Mouse (Mus musculus): Measurements from ENCODE around the gene Gpa33.
A peak's percentile ranks its signal among the peaks of the same experiment; 100 is the strongest.

Gene Gpa33

DNA sequence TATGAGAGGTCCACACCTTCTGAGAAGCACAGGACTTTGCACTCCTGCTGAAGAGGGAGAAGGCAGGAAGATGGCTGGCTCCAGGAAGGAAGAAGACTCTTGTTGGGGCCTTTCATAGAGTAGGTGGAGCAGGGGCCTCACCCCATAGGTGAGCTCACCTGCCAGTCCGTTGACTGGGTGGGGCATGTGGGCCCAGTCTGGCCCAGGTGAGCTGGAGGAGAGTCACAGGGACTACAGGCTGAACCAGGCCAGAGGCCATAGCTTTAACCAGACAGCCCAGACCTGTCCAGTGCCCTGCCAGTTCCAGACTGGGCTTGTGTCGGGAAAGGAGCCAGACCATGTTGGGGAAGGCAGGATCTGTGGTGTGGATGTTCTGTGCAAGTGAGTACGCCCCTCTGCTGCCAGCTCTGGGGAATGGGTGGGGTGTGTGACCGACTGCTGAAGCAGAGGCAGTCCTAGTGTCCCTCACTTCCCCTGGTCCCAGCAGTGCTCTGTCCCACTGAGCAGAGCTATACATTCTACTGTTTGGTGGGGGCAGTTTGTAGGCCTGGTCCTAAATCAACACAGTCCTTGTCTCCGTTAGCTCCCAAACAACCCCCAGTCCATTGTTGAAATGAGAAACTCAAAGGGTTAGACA is at the start of gene Gpa33:
TSS of gene Gpa33 (plus strand) at position 15 of the 637 bp plus-strand sequence.
- DNase-seq (ENCODE audit: low read depth): peak; percentile 27

DNA sequence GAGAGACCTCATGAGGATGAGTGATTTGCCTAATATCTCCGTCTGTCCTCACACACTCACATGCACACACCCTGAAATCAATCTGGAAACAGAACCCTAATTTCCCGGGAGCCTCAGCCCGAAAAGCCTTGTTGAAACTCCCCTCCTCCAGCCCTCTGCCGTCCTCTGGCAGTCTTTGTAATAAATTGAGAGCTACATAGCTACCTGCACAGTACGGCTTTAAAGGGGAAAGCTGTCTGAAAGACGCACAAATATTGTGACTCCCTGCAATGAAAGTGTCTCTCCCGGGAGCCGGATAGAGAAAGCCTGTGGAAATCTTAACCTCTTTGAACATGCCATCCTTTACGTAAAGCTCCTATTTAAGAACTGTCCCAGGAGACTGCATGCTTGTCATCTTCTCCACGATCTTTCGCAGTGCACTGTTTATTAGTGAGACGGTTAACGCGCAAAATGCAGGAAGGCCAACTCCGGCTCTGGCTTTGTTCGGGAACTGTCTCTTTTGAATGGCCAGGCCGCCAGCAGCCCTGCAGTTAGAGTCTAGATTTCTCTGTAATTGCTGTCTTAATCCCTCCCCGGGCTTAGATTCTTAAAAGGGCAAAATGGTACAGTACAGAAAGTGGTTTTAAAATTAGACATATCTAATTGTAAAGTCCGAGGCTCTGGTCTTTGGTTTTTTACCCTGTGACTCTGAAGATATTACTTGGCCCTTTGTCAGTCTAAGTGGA is 41.4 kb upstream of the Gpa33 start:
- no peak for DNase-seq (ENCODE audit: low read depth)

DNA sequence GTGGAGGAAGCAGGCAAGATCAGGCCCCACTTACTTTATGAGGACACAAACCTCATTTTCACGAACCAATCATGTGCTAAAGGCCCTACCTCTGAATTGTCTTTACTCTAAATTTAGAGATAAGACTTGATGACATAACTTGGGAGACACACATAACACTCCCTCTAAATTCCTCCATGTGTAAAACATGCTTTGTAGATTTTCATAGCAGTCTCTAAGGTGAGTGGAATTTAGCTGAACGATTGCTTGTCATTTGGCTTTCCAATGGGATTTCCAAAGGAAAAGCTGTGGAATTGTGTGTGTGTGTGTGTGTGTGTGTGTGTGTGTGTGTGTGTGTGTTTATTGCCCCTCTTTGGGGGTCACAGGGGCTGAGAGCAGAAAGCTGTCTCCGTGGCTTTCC is 40.7 kb upstream of the Gpa33 start:
- DNase-seq (ENCODE audit: low read depth): no peak

DNA sequence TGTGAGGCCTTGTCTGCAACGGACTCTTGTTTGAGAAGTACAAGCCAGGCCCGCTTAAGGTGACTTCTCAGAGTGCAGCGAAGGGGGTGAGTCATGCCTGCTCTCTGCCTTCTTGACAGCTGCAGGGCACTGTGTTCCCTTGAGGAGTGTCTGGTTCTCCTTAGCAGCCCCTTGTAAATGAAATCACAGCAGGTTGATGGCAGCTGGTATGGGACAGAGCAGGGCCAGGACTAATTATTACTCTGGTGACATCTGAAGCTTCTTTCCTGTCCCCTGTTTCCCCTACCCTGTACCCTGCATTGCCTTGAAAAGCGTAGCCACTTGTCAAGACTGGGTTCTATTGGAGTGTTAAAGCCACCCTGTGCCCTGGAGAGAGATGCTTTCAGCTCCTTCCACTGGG is 40.3 kb upstream of the Gpa33 start:
- DNase-seq (ENCODE audit: low read depth): peak; percentile 40

DNA sequence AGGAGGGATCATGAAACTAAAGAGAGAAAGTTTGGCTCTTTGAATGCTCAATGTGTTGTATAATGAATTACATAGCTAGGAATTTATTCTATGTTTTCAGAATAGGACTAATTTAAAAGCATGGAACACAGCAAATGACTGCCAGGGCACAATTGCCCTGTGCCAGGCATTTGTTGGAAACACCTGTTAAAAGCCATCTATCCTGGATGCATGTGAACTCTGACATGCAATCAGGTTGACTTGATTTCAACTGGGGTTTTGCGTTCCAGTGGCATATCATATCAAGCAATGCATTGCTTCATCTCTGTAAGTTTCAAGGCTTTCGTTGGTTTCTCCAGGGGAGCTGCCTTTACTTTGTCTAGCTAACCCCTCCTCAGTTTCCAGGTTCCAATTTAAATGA is 39.7 kb upstream of the Gpa33 start:
- DNase-seq (ENCODE audit: low read depth): no peak

DNA sequence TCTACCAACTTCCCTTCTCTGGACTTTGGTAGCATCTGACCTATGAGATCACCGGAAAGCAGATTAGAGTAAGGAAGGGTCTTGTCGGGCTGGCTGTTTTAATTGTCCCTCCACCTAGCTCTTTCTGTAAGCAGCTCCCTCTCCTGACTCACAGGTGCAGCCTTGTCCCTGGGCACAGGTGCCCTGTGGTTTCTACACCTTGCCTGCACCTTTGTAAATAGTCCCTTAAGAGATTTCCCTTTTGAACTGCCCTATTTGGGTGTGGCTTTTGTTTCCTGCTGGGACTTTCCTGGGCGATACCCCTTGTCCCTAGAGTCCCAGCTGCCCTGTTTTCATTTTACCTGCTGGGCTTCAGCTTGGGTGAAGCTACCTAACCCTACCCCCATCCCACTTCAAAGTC is 35.6 kb upstream of the Gpa33 start:
- DNase-seq (ENCODE audit: low read depth): no peak

DNA sequence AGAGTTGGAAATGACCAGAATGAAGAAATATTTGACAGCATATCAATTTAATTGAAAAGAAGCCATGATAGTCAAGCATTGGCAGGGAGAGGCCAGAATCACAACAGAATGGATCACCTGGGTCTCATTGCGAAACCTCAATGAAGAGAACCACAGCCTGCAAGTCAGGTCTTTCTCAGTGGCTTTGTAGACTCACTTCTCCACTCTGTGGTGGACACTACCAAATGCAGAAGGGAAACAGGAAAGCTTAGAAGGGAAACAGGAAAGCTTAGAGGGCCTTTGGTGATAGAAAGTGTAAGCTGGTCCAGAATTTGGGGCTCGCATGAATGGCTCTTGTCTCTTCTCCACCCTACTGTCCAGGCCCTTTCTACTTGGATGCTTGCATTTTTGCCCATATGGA is 31.9 kb upstream of the Gpa33 start:
- DNase-seq (ENCODE audit: low read depth): no peak

DNA sequence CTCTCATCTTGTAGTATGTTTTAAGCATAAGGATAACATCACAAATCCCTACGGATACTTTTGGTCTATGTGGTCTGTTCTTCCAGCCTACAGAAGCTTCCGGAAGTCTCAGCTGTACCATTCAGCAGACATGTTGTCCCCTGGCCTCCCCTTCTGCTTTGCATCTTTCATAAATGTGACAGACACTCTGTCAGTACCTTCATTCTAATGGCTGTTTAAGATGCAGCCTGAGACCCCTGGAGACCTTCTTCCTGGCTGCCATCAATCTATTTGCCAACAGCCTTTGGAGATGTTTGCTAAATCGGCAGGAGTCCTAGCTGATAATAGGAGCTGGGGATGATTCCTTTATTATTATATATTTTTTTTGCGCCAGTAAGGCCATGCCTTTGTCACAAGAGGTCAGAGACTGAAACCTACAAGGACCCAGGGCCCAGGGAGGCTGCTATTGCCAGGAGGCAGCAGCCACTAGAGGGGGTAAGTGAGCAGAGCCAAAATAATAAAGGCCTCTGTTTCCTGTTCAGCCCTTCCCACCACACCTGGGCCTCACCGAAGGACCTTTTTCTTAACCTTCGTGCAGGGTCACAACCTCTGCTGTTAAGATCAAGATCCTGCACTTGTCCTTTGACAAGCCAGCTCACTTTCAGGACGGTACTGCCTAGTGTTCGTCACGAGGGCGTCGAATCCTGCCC is 27.0 kb upstream of the Gpa33 start:
- peak; percentile 39 for DNase-seq (ENCODE audit: low read depth)

DNA sequence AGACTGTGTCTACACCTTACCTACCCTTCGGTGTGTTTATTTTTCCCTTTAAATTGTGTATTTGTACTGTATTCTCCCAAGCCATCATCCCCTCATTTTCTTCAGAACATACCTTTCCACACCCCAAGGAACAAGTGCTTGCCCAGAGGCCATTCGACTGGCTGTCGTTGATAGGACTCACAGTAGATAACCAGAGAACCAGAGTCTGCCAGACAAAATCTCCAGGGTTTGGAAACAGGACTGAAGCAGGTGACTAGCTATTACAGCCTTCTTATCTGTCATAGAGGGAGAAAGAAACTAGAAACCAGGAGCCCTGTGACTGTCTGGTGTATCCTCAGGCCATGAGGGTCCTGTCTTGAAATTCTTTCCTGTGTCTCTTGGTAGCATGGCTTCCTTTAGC is 25.2 kb upstream of the Gpa33 start:
- no peak for DNase-seq (ENCODE audit: low read depth)

DNA sequence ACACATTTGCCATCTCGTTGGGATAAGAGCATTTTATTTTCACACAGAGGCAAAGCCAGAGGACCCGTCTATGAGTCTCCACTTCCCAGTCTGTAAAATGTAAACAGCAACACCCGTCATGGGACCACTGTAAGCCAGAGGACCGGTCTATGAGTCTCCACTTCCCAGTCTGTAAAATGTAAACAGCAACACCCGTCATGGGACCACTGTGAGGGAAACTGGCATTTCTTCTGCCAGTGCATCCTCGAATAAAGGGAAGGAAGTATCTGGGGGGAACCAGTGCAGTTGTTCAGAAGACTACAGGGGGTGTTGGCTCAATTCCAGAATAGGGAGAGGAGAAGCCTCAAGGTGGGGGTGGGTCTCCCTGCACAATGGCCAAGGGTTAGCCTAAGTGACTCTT is 24.6 kb upstream of the Gpa33 start:
- no peak for DNase-seq (ENCODE audit: low read depth)

DNA sequence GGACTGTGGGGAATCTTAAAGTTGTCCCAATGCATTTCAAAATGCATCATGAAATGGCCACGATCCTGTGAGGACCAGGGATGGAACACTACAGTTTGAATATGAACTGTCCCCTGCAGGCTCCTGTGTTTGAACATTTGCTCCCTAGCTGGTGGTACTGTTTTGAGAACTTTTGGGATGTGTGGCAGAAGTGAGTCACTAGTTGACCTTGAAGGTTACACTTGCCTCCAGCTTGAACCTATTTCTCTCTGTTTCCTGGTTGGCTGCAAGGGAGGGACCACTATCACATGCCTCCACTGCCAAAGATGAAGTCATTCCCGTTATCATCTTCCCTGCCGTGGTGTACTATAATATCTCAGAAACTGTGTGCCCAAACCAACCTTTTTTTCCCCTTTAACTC is 15.1 kb upstream of the Gpa33 start:
- peak; percentile 54 for DNase-seq (ENCODE audit: low read depth)

DNA sequence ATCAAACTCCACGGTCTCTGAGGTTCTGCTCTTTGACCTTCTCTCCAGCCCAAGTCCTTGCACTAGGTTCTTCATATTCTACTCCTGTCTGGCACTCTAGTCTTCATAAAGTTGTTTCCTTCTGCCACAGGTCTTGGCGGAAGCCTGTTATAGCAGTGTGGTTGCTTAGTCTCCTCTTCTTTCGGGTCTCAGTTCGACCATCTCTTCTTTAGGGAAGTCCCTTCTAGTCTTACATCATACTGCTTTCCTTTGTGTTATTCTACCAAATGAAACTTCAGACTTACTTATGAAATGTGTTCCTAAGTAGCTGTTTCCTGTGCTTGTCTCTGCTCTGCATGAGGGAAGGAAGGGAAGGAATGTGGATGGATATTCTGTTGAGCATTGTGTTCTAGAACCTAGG is 14.3 kb upstream of the Gpa33 start:
- DNase-seq (ENCODE audit: low read depth): no peak

DNA sequence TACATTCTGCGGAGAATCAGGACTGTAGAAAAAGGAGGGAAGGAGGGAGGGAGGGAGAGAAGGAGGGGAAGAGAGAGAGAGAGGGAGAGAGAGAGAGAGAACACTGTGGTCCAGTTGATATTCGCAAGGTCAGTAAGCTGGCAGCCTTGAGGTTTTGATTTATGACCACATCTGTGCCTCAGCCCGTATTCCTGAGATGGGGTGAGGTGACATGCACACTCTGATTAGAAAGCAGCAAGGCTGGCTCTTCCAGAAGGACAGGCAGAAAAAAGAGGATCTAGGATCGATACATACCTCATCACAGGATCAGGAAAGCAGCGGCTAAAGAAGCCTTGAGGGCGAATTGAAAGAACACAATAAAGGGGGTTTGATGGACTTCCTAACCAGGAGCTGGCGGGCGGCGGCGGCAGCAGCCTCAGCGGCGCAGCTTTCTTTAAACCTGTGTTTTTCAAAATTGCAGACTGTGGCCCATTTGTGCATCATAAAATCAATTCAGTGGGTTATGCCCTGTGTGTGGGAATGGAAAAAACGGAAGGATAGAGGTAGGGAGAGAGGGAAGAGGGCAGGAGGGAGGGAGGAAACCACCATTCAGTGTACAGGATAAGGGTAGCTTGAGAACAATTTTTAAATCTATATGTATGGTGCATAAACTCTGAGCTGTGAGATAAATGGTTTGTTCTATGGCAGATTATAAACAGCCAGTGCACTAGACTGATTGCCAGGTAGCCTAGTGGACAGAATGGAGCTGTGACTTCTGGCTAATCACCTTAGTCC is 12.0 kb upstream of the Gpa33 start:
- DNase-seq (ENCODE audit: low read depth): no peak

DNA sequence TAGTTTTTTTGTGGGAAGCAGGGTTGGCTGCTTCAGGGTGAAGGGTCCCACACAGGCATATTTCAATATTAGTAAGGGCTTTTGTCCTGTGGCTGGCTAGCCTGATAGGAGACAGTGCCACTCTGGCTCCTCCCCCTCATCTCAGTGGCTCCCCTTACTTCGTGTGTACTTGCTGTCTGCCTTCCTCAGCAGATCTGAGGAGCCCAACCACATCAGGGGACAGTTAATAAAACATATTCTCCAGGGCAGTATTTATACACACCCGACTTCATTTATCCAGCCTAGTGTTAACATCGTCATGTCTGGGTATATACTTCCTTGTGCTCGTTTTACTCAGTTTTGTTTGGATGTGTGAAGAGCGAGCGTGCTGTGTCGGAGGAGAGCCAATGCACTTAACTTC is 7.9 kb upstream of the Gpa33 start:
- DNase-seq (ENCODE audit: low read depth): no peak

DNA sequence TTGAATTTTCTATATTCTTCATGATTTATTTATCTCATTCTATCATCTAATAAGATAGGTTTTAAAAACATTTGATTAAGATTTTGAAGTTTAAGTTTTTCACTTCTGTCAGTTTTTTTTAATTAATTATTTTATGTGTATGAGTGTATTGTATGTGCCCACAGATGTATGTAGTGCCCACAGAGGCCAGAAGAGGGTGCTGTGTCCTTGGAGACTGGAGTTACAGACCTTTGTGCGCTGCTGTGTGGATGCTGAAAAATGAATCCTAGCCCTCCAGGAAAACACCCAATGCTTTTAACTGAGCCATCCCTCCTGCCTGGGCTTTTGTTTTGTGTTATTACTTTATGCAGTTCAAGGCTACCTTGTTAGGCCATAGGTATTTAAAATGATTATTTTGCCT is 7.0 kb upstream of the Gpa33 start:
- DNase-seq (ENCODE audit: low read depth): no peak

DNA sequence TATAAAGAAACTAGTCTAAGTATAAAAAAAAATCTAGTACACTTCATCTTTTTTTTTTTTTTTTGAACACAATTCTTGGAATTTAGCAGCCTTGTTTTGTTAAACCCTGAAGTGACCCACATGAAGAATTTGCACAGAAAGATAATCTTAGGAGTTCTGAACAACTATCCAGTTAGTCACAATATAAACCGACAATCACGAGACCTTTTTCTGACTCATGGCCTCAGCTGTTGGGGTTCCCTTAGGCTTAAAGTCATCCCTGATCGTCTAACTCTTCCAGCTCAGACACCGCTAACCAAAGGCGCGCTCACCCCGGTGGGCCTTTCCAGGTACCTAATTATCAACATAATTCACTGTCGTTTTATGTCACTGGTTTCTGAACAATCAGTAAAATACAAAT is 6.3 kb upstream of the Gpa33 start:
- peak; percentile 67 for DNase-seq (ENCODE audit: low read depth)

DNA sequence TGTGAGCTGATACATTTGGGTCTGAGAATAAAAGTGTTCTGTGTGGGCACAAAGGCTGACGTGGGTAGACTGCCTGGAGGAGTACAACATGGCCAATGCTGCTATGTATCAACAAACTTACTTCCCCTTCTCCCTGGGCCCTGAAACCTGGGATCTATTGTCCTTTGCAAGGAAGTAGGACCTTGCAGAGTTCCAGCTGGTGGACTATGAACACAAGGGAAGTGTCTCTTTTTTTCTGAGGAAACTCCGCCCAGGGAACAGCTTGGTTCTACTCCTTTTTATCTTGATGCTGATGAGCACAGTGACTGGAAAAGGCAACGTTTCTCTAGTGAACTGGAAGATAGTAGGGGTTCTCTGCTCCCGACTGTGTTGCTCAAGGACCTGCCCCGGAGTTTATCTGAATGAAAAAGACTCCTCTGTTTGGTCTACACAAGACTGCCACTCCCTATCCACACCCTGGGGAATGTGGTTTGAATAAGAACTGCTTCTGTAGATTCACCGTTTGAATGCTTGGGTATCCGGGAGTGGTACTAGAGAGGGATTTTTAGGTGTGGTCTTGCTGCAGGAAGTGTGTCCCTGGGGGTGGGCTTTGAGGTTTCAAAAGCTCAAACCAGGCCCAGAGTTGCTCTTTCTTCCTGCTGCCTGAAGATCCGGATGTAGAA is 5.0 kb upstream of the Gpa33 start:
- DNase-seq (ENCODE audit: low read depth): no peak

DNA sequence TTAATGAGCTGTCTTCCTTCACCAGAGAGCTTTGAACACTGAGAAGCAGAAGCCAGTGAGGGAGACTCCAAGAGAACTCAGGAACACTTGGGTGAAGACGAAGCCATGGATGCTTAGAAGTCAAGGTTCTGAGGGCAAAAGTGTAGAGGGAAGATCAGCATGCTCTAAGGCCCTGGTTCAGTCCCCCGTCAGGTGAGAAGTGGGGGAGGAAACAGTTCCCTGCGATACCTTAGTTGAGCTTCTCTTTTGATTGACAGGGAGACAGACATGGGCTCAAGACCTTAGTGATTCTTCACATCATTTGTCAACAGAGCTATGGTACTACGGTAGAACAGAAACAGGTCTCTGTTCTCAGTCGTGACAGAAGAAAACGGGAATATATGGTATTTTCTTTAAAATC is 3.7 kb upstream of the Gpa33 start:
- DNase-seq (ENCODE audit: low read depth): no peak

DNA sequence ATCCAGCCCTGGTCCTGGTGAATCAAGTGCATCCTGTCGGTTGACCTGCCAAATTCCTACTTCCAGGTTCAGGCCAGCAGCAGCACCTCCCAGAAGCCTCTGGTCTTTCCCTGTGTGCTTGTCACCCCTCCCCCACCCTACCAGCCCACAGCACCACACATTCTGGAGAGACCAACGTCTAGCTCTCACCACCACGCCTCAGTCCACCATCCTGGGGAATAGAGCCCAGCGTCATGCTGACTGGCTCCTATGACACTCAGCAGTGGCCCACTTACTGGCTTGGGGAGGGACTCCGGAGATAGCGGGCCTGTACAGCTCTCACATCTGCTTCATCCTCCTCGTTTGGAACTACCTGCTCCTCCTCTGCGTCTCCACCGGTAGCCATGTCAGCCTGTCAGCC is 3.2 kb upstream of the Gpa33 start:
- DNase-seq (ENCODE audit: low read depth): no peak

DNA sequence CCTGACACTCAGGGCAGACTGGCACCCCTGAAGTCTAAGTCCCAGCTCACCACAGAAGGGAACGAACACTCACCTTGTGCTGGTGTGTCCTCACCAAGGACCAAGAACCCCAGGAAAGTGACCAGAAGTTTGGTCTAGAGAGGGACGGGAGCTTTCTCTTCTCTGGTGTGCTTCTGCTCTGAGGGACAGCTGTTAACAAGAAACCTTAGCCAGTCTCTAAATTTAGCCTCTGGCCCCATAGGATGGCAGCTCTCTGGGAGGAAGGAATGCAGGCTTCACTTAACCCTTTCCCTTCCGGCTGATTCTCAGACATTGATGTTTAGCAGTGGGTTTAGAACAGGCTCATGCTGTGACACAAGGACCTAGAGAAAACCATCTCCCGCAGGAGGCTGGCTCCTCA is 2.3 kb upstream of the Gpa33 start, which contains the start of gene Dusp27:
TSS of gene Dusp27 (minus strand) at position 204 of the 400 bp plus-strand sequence.
- DNase-seq (ENCODE audit: low read depth): no peak

DNA sequence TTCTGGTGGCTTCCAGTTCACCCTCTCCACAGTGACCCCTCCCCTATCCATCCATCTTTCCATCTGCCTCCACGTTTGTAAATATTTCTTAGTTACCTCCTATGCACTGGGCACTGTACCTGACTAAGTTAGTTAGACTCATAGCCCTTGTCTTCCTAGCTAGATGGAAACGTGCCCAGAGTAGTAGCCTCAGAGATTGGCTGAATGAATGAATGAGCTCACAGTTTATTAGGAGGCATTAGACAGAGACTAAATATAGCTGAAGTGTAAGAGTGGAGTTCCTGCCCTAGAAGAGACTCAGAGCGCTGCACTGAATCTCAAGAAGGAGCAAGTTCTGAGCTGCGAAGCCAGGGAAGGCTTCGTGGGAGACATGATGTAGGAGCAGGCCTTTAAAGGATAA is 1.5 kb upstream of the Gpa33 start:
- peak; percentile 53 for DNase-seq (ENCODE audit: low read depth)

DNA sequence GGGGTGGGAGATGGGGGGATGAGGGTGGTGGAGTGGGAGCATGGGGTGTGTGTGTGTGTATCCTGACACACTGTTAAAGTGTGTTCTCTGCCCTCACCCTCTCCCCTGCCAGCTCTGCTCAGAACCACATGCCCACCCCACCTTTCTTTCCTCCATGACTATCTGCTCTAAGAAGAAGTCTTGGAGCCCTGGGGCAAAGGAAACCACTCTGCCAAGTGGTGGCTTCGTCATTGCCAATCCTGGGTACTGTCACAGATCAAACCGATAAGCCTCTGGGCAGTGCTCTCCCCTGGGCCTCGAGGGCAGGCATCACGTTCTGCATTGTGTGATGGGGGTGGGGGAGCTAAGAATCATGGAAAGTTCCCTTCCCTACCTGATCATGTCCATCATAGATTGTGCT is 2.3 kb downstream of the Gpa33 start:
- DNase-seq (ENCODE audit: low read depth): no peak

All from NIH3T3 (cell line).